Mouse (Mus musculus) embryonic fibroblast, embryonic 13.5 days (primary cell): ENCODE data around the gene Xylt1. TPM values are rescaled to one million over a fixed set of nuclear protein-coding genes. Genes with fewer than 3 reads are reported as not detected.

Experiments used
- H3K27ac ChIP-seq: 2 replicates; pipeline ENCODE4 v1.5.1; 2012; ENCODE audit warnings: low read length, control low read depth, inconsistent platforms; ENCODE audit not compliant: insufficient read depth
- H3K4me1 ChIP-seq: 2 replicates; pipeline ENCODE4 v1.6.1; 2011; ENCODE audit warnings: low read length; ENCODE audit not compliant: control insufficient read depth, insufficient read depth
- H3K4me3 ChIP-seq: 2 replicates; pipeline ENCODE4 v1.5.1; 2011; ENCODE audit warnings: mild to moderate bottlenecking, control low read depth, low read length; ENCODE audit not compliant: insufficient read depth
- CTCF ChIP-seq: IDR thresholded peaks from 2 replicates; pipeline ENCODE4 v1.5.1; 2011; ENCODE audit warnings: mild to moderate bottlenecking, control low read depth, low read length, moderate library complexity, borderline replicate concordance; ENCODE audit not compliant: insufficient read depth
- POLR2A ChIP-seq: IDR thresholded peaks from 2 replicates; pipeline ENCODE4 v1.6.1; 2011; ENCODE audit warnings: low read depth, mild to moderate bottlenecking, control low read depth, low read length, moderate library complexity
- polyA plus RNA-seq: library from polyadenylated mRNA; stranded (reverse); fragments of >200 nt; gene quantifications from 2 replicates; pipeline ENCODE4 v1.2.4, GENCODE M21; 2011; ENCODE audit warnings: low read depth; ENCODE audit not compliant: missing spikeins, insufficient read length

Gene Xylt1
- polyA plus RNA-seq, 1 experiment, result 6.9 TPM

DNA sequence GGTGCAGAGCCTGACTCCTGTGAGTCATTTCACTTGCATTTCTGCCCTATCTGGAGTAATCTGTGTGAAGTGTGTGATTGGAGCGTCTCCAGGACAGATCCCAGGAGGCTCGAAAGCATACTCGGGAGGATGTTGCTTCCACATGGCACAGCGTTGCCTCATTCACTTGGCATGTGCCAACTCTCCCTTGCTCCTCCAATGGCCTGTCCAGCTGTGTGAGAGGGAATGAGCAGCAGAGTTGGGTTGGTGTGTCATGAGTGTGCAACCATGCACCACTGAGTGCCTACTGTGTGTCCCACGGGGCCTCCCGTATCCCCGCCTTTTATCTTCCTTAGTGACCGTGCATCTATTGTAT is 34.2 kb downstream of the Xylt1 start:
- TF ChIP-seq POLR2A (no peak), CTCF (no peak)

DNA sequence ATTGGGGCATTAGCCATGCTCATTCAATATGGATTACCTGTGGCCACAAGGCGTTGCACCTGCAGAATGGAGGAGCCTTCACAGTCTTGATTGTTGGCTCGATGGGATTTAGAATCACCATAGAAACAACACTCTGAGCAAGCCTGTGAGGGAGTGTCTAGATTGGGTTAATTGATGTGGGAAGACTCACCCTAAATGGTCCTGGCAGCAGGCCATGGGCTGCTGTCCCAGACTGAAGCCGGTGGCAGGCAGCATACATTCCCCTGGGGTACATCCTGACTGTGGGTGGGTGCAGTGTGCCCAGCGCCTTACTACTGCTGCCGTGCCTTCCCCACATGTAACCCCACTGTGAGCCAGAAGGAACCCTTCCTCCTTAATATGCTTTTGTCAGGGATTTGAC is 38.3 kb downstream of the Xylt1 start:
- Histone ChIP-seq H3K27ac (no peak overlapping the region), H3K4me3 (no peak overlapping the region), H3K4me1 (0 out of 2 replicates have a peak, but pooled peaks cover 5% of the 10 kb centered on the region)
- TF ChIP-seq CTCF, result no peak
- no peak for TF ChIP-seq POLR2A

More for the DNA sequence above, 34.2 kb downstream of the Xylt1 start:
- Histone ChIP-seq H3K27ac (peak overlapping the region; percentile 10; the same call in 1 of the 2 replicates), H3K4me3 (no peak overlapping the region), H3K4me1 (0 out of 2 replicates have a peak, but pooled peaks cover 5% of the 10 kb centered on the region)

- Histone ChIP-seq H3K27ac (no peak overlapping the region), H3K4me3 (no peak overlapping the region), H3K4me1 (0 out of 2 replicates have a peak, but pooled peaks cover 4% of the 10 kb centered on the region)
- TF ChIP-seq POLR2A, result no peak
- no peak for TF ChIP-seq CTCF
Observed at GRCm38 (mm10) chr7:117419846-117420245, 39.1 kb downstream of the Xylt1 start.

GRCm38 (mm10) chr7:117420301-117420700 is 39.5 kb downstream of the Xylt1 start:
- no peak overlapping the region for H3K4me3 ChIP-seq
- TF ChIP-seq POLR2A (no peak), CTCF (no peak)
- no peak overlapping the region for H3K27ac ChIP-seq
- H3K4me1 ChIP-seq, result no peaks in the 10 kb centered on the region

DNA sequence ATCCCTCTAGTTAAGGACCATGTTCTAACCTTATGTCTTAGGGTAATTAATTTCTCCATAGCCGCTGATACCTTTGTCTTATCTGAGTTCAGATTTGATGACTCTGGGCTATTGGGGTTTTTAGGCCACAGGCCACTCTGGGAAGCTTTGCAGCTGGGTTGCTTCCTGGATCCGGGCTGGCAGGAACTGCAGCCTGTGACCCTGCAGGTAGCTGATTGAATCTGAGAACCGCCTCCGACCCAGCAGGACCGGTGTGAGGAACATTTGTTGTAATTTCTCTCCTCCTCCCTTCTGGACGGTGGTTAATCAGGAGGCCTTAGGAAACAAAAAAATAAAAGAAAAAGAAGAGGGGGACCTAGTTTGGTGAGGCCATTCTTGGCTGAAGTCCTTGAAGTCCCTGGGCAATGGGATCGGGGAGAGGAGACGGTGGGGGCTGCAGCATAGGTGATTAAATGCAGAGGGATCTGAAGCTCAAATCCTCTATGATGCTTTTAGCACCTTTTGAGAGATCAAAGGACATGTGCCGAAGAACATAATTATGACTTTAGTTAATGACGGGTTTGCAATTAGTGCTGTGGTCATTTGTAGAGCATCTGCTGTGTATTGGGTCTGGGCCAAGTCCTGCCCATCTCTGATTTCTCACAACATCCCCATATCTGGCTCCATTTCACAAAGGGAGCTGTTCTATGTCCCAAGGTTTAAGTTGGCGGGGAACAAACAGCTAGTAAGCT is 40.2 kb downstream of the Xylt1 start:
- Histone ChIP-seq H3K4me1 (no peaks in the 10 kb centered on the region), H3K27ac (no peak overlapping the region), H3K4me3 (no peak overlapping the region)
- TF ChIP-seq CTCF (no peak), POLR2A (no peak)

DNA sequence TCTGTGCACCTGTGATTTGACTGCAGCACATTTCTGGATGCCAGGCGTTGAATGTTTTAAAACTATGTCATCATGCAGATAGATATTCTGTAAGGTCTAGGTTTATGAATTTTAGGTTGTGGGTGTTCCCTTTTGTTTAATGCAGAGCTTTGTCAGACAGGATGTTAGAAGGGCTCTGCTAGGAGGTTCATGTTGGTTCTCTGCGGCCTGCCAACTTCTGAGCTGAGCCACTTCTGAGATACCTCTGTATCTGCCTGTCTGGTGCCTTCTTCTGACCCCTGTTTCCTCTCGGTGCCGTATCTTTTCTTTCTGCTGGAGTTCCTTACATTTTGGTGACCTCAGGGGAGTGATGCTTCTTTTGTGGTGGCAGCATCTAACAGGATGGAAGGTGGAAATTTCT is 44.1 kb downstream of the Xylt1 start:
- Histone ChIP-seq H3K27ac (no peak overlapping the region), H3K4me1 (peaks cover 2% of the 10 kb centered on the region; the same call in 1 of the 2 replicates), H3K4me3 (no peak overlapping the region)
- no peak for TF ChIP-seq CTCF
- no peak for TF ChIP-seq POLR2A

- H3K4me1 ChIP-seq, result peaks cover 2% of the 10 kb centered on the region; the same call in 1 of the 2 replicates
- TF ChIP-seq POLR2A (no peak), CTCF (no peak)
- no peak overlapping the region for H3K4me3 ChIP-seq
- no peak overlapping the region for H3K27ac ChIP-seq
Observed at GRCm38 (mm10) chr7:117426366-117426765, 45.6 kb downstream of the Xylt1 start.

DNA sequence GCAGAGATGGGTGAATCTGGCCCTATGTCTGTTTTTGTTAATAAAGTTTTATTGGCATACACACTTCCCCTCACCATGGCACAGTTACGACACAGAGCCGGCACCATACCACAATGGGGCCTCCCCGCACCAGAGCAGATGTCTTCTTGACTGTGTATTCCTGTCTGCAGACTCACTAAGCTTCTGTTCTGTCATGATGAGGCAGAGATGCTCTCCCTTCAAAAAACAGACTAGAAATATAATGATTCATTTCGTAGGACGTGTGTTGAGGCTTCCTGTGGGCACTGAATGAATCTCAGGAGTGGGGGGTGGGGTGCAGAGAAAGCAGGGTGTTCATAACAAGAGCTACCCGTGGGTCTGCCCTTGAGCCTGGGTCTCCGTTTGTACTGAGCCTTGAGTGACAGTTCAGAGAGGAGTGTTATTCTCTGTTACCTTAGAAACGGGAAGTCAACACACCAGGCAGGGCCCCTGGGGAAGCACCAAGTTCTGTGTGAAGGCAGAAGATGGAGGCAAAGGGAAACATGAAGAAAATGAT is 48.0 kb downstream of the Xylt1 start:
- Histone ChIP-seq H3K4me1 (peaks cover 2% of the 10 kb centered on the region; the same call in 1 of the 2 replicates), H3K4me3 (no peak overlapping the region), H3K27ac (no peak overlapping the region)
- TF ChIP-seq CTCF, result no peak
- TF ChIP-seq POLR2A, result no peak

GRCm38 (mm10) chr7:117429483-117429882 is 48.7 kb downstream of the Xylt1 start:
- Histone ChIP-seq H3K4me1 (peaks cover 6% of the 10 kb centered on the region), H3K27ac (no peak overlapping the region), H3K4me3 (no peak overlapping the region)
- TF ChIP-seq CTCF (no peak), POLR2A (no peak)

DNA sequence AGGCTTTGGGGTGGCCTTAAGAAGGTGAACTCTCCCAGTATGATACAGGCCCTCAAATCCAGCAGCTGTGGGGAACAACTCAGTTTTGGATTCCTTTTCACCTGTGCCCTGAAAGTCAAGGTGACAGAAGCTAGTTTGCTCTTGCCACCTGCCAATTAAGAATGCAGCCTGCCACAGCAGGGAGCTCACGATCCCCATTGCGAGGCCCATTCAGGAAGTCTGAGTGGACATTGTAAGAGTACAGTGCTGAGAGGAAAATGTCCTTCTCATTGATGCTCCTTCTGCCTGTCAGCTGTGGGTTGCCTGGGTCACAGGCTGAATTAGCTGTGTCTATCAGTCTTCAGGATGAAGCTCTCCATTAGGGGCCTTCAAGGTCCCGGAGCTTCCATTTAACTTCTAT is 49.1 kb downstream of the Xylt1 start:
- Histone ChIP-seq H3K27ac (no peak overlapping the region), H3K4me1 (peaks cover 6% of the 10 kb centered on the region), H3K4me3 (no peak overlapping the region)
- TF ChIP-seq CTCF (no peak), POLR2A (no peak)

DNA sequence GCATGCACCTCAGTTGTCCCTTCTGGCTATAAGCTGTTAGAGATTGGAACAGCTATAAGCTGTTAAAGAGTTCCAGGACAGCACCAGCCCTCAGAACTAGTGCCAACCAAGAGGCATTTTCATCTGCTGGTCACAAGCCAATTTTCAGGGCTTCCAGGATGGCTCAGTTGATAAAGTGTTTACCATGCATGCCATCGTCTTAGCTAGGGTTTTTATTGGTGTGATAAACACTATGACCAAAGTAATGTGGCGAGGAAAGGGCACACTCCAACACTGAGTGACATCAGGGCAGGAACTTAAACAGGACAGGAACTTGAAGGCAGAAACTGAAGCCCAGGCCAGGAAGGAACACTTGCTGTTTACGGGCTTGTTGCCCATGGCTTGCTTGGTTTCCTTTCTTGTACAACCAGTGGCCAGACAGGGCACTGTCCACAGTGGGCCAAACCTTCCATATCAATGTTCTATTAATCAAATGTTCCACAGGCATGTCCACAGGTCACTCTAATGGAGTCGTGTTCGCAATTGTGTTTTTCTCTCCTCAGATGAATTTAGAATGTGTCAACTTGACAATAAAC is 49.7 kb downstream of the Xylt1 start:
- Histone ChIP-seq H3K4me3 (no peak overlapping the region), H3K27ac (no peak overlapping the region), H3K4me1 (peaks cover 6% of the 10 kb centered on the region)
- TF ChIP-seq POLR2A (no peak), CTCF (no peak)
